Mouse (Mus musculus) spleen, adult 18-20 months (tissue): ENCODE measurements around the gene Lman2l.

Source experiments
- DNase-seq, 2 experiments: peaks; one replicate each; pipeline ENCODE4 v3.0.0; 2022; ENCODE audit warnings: mixed read lengths in 2 of 2

Gene Lman2l

GRCm38 (mm10) chr1:36457388-36458014 lies 12.4 kb upstream of the Lman2l start:
- DNase-seq: no peak

GRCm38 (mm10) chr1:36454055-36454815 lies 9.2 kb upstream of the Lman2l start:
- DNase-seq: no peak

GRCm38 (mm10) chr1:36446841-36447240 lies 1.8 kb upstream of the Lman2l start:
- DNase-seq: no peak

- DNase-seq: no peak
Observed at GRCm38 (mm10) chr1:36446106-36446824, 1.2 kb upstream of the Lman2l start.

GRCm38 (mm10) chr1:36445508-36445907 lies 437 bp upstream of the Lman2l start:
- DNase-seq: no peak

GRCm38 (mm10) chr1:36441101-36441500 lies 4.0 kb downstream of the Lman2l start:
- no peak for DNase-seq

- DNase-seq: no peak
Observed at GRCm38 (mm10) chr1:36437223-36437622, 7.8 kb downstream of the Lman2l start.

GRCm38 (mm10) chr1:36436515-36436914 lies 8.6 kb downstream of the Lman2l start:
- no peak for DNase-seq

- DNase-seq: no peak
Observed at GRCm38 (mm10) chr1:36435071-36435470, 10.0 kb downstream of the Lman2l start.

GRCm38 (mm10) chr1:36433616-36434015 lies 11.5 kb downstream of the Lman2l start:
- no peak for DNase-seq

GRCm38 (mm10) chr1:36432999-36433398 lies 12.1 kb downstream of the Lman2l start:
- DNase-seq: no peak

- no peak for DNase-seq
Observed at GRCm38 (mm10) chr1:36429511-36429910, 15.6 kb downstream of the Lman2l start.

GRCm38 (mm10) chr1:36404531-36404930 lies 40.5 kb downstream of the Lman2l start:
- no peak for DNase-seq

GRCm38 (mm10) chr1:36401509-36401908 lies 43.6 kb downstream of the Lman2l start:
- no peak for DNase-seq

- DNase-seq: no peak
Observed at GRCm38 (mm10) chr1:36397041-36397440, 48.0 kb downstream of the Lman2l start.

- no peak for DNase-seq
Observed at GRCm38 (mm10) chr1:36379582-36379981, 65.5 kb downstream of the Lman2l start.

GRCm38 (mm10) chr1:36378880-36379279 lies 66.2 kb downstream of the Lman2l start:
- no peak for DNase-seq

- DNase-seq: no peak
Observed at GRCm38 (mm10) chr1:36371934-36372845, 72.9 kb downstream of the Lman2l start, which contains the start of gene Fer1l5. Gene Fer1l5 (plus strand): TSS chr1:36372291.

GRCm38 (mm10) chr1:36370918-36371317 lies 74.2 kb downstream of the Lman2l start:
- DNase-seq: no peak
